Mouse (Mus musculus) G1E-ER4 (cell line): ENCODE results near the gene Prr5l. TPM values are rescaled to one million over a fixed set of nuclear protein-coding genes. Genes with fewer than 3 reads are reported as not detected.

ENCODE experiments used
- GATA1 ChIP-seq: IDR thresholded peaks from one replicate; pipeline ENCODE4 v1.8.0; 2012; ENCODE audit warnings: low read length, inconsistent platforms
- polyA plus RNA-seq: library from polyadenylated mRNA; stranded (reverse); fragments of >175 nt; gene quantifications from 2 replicates; pipeline ENCODE4 v1.2.3, GENCODE M21; 2012

Gene Prr5l
- polyA plus RNA-seq, 1 experiment = not detected

- no peak for TF ChIP-seq GATA1
These were observed 104.7 kb downstream of the Prr5l start for GRCm38 (mm10) chr2:101778080-101778479.

GRCm38 (mm10) chr2:101763503-101763902 lies 119.3 kb downstream of the Prr5l start:
- TF ChIP-seq GATA1 = no peak

- no peak for TF ChIP-seq GATA1
These were observed 119.9 kb downstream of the Prr5l start for GRCm38 (mm10) chr2:101762955-101763386.

GRCm38 (mm10) chr2:101762405-101762804 lies 120.4 kb downstream of the Prr5l start:
- TF ChIP-seq GATA1 = no peak

- TF ChIP-seq GATA1 = no peak
These were observed 120.9 kb downstream of the Prr5l start for GRCm38 (mm10) chr2:101761898-101762297.

GRCm38 (mm10) chr2:101759523-101760277 lies 123.1 kb downstream of the Prr5l start:
- TF ChIP-seq GATA1 = no peak

GRCm38 (mm10) chr2:101757806-101758205 lies 125.0 kb downstream of the Prr5l start:
- TF ChIP-seq GATA1 = no peak

- TF ChIP-seq GATA1 = no peak
These were observed 126.6 kb downstream of the Prr5l start for GRCm38 (mm10) chr2:101756069-101756753.

- no peak for TF ChIP-seq GATA1
These were observed 127.8 kb downstream of the Prr5l start for GRCm38 (mm10) chr2:101754939-101755555.

- TF ChIP-seq GATA1 = no peak
These were observed 128.4 kb downstream of the Prr5l start for GRCm38 (mm10) chr2:101754428-101754827.

- TF ChIP-seq GATA1 = no peak
These were observed 129.8 kb downstream of the Prr5l start for GRCm38 (mm10) chr2:101752979-101753378.

- TF ChIP-seq GATA1 = no peak
These were observed 130.4 kb downstream of the Prr5l start for GRCm38 (mm10) chr2:101752402-101752801.

- no peak for TF ChIP-seq GATA1
These were observed 131.4 kb downstream of the Prr5l start for GRCm38 (mm10) chr2:101751236-101751922.

- TF ChIP-seq GATA1 = no peak
These were observed 136.3 kb downstream of the Prr5l start for GRCm38 (mm10) chr2:101746537-101746936.

GRCm38 (mm10) chr2:101742072-101742860 lies 140.6 kb downstream of the Prr5l start:
- no peak for TF ChIP-seq GATA1

GRCm38 (mm10) chr2:101741653-101742052 lies 141.2 kb downstream of the Prr5l start:
- TF ChIP-seq GATA1 = no peak
